Mouse (Mus musculus) spleen, adult 2 months (tissue): ENCODE measurements at regions not wholly inside any gene's neighbourhood (a gene's known extent, or its start where the extent isn't known, plus 50 kb on each side); places are given as distances from the start of the nearest gene placed in this dataset.

Experiments
- CTCF ChIP-seq: fragments of 200-500 bp; IDR thresholded peaks from 2 replicates; pipeline ENCODE4 v1.5.1; 2011; ENCODE audit warnings: mild to moderate bottlenecking, inconsistent platforms; ENCODE audit not compliant: insufficient read depth, insufficient read length, insufficient replicate concordance; ENCODE audit errors: extremely low read depth
- POLR2A ChIP-seq: fragments of 200-500 bp; IDR thresholded peaks from 2 replicates; pipeline ENCODE4 v1.6.1; 2011; ENCODE audit warnings: low read depth, low read length, inconsistent platforms

GRCm38 (mm10) chr9:43676011-43676410 lies 67.8 kb upstream of the Nectin1 start:
- TF ChIP-seq CTCF (no peak), POLR2A (no peak)
